Mouse (Mus musculus) heart, adult 2 months (tissue): ENCODE measurements around the gene Polg. TPM values are rescaled to one million over a fixed set of nuclear protein-coding genes. Genes with fewer than 3 reads are reported as not detected.

Source experiments
- DNase-seq, 2 experiments: peaks; one replicate each; pipeline ENCODE4 v3.0.0; 2021
- H3K27ac ChIP-seq: fragments of 200-600 bp; 2 replicates; pipeline ENCODE4 v1.8.1; 2022
- H3K27me3 ChIP-seq: fragments of 200-500 bp; 2 replicates; pipeline ENCODE4 v1.6.1; 2012; ENCODE audit warnings: mild to moderate bottlenecking, low read length, inconsistent platforms, mixed read lengths; ENCODE audit not compliant: control insufficient read depth, insufficient read depth
- H3K36me3 ChIP-seq: fragments of 200-500 bp; 2 replicates; pipeline ENCODE4 v1.6.1; 2012; ENCODE audit warnings: low read length, inconsistent platforms; ENCODE audit not compliant: control insufficient read depth, insufficient read depth
- H3K4me1 ChIP-seq: fragments of 200-500 bp; 2 replicates; pipeline ENCODE4 v1.6.1; 2011; ENCODE audit warnings: low read length; ENCODE audit not compliant: control insufficient read depth, insufficient read depth
- H3K4me3 ChIP-seq: fragments of 200-600 bp; 2 replicates; pipeline ENCODE4 v1.8.1; 2022
- H3K79me2 ChIP-seq: fragments of 200-500 bp; replicated peaks from 2 replicates; pipeline ENCODE4 v1.6.1; 2012; ENCODE audit warnings: mild to moderate bottlenecking, inconsistent platforms, low read length, moderate library complexity, mixed read lengths; ENCODE audit not compliant: control insufficient read depth, insufficient read depth
- H3K9ac ChIP-seq: fragments of 200-500 bp; 2 replicates; pipeline ENCODE4 v1.6.1; 2012; ENCODE audit warnings: low read depth, mild to moderate bottlenecking, control low read depth, inconsistent platforms, low read length, mixed read lengths
- CTCF ChIP-seq: fragments of 200-600 bp; IDR thresholded peaks from 2 replicates; pipeline ENCODE4 v1.8.1; 2022; ENCODE audit warnings: antibody characterized with exemption, mild to moderate bottlenecking, moderate library complexity
- EP300 ChIP-seq: fragments of 200-500 bp; IDR thresholded peaks from 2 replicates; pipeline ENCODE4 v1.6.1; 2011; ENCODE audit warnings: low read depth, low read length, control low read depth; ENCODE audit not compliant: insufficient read depth
- POLR2A ChIP-seq: fragments of 200-500 bp; IDR thresholded peaks from 2 replicates; pipeline ENCODE4 v1.6.1; 2011; ENCODE audit warnings: mild to moderate bottlenecking, low read depth, low read length, control low read depth; ENCODE audit not compliant: insufficient read depth
- WGBS: fragments of 180-500 bp; shearing (Covaris S2); methylation state at CpG from one replicate; pipeline ENCODE4 v1.1.7; 2018; 5-methylcytosine and 5-hydroxymethylcytosine counted together
- intact Hi-C: fragments of 180-260 bp; cut with DNase I; formaldehyde crosslinking; loops from one replicate; pipeline ENCODE4 v1.15.1; 2025
- polyA plus RNA-seq: library from polyadenylated mRNA; depleted of rRNA; stranded (reverse); fragments of >200 nt; gene quantifications from 2 replicates; pipeline ENCODE4 v1.2.3, GENCODE M21; 2012
- total RNA-seq, 2 experiments: library from RNA; stranded (reverse); gene quantifications; 2 replicates each; pipeline ENCODE4 v1.2.3; 2021

Gene Polg
- total and polyA plus RNA-seq, 3 experiments = 40.5 to 66.5 (median 53.0) TPM

DNA sequence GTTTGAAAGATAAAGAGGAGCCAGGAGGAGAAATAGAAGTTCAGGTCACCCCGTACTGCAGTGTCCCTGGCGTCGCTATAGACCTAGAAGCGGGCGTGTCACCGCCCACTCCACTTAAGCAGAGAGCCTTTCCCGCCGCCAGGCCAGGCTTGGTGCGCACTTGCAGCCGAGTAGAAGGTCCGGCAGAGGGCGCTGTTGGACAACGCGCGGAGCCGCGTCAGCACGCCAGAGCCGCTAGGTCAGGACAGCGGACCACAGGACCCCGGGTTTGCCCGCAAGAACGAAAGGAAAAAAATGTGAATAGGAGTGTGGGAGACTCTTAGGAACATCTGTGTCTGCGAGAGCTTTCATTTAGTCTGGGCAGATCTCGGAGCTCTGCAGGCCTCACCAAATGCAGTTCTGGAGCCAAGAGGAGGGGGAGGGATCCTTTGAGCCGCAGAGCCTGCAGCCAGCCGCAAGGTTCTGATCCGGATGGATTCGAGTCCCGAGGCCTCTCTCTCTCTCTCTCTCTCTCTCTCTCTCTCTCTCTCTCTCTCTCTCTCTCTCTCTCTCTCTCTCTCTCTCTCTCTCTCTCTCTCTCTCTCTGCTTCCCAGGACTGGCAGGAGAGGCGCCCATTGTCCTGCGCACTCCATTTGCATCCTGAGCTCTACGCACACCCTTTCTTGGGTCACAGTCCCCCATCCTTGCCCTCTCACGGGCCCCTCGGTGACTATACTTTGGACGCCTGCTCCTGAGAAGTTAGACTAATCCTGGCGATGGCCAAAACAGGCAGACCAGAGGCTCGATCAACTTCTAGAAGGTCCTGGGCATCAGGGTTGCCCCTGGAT lies 30.0 kb upstream of the Polg start:
- TF ChIP-seq CTCF (no peak; the same call in 1 of the 2 replicates), EP300 (peak; percentile 53; the same call in 1 of the 2 replicates)
- Histone ChIP-seq H3K27ac (no peak overlapping the region), H3K27me3 (peaks cover 15% of the 10 kb centered on the region), H3K4me3 (peak overlapping the region; percentile 42; the same call in 1 of the 2 replicates), H3K36me3 (no peaks in the 10 kb centered on the region), H3K9ac (no peak overlapping the region), H3K79me2 (no peaks in the 10 kb centered on the region), H3K4me1 (no peaks in the 10 kb centered on the region)
- WGBS = 4% methylated on average over 38 of the region's 38 CpGs
- DNase-seq = peak; percentile 85 to 88
- intact Hi-C loops = loop anchor here (1.0 to 2.0 kb wide), 5 partner anchors 39 to 232 kb away; no protein-coding TSS in a partner anchor

- Histone ChIP-seq H3K4me1 (no peaks in the 10 kb centered on the region), H3K9ac (no peak overlapping the region), H3K36me3 (no peaks in the 10 kb centered on the region), H3K27ac (no peak overlapping the region), H3K79me2 (no peaks in the 10 kb centered on the region), H3K27me3 (peaks cover 8% of the 10 kb centered on the region), H3K4me3 (no peak overlapping the region)
- peak in 1 of 2 experiments; percentile 39 for DNase-seq
- WGBS = 12% methylated on average over 8 of the region's 8 CpGs
- TF ChIP-seq POLR2A = no peak
- TF ChIP-seq CTCF = peak; percentile 80
- intact Hi-C loops = no loop called here
These were observed 27.8 kb upstream of the Polg start for GRCm38 (mm10) chr7:79493915-79494314.

GRCm38 (mm10) chr7:79486528-79486927 lies 20.4 kb upstream of the Polg start:
- Histone ChIP-seq H3K27ac (no peak overlapping the region), H3K79me2 (no peaks in the 10 kb centered on the region), H3K27me3 (no peaks in the 10 kb centered on the region), H3K4me1 (no peaks in the 10 kb centered on the region), H3K9ac (no peak overlapping the region), H3K4me3 (no peak overlapping the region), H3K36me3 (no peaks in the 10 kb centered on the region)
- intact Hi-C loops = no loop called here
- 24% methylated on average over 10 of the region's 10 CpGs for WGBS
- no peak for DNase-seq
- TF ChIP-seq CTCF (no peak), POLR2A (no peak), EP300 (no peak)

DNA sequence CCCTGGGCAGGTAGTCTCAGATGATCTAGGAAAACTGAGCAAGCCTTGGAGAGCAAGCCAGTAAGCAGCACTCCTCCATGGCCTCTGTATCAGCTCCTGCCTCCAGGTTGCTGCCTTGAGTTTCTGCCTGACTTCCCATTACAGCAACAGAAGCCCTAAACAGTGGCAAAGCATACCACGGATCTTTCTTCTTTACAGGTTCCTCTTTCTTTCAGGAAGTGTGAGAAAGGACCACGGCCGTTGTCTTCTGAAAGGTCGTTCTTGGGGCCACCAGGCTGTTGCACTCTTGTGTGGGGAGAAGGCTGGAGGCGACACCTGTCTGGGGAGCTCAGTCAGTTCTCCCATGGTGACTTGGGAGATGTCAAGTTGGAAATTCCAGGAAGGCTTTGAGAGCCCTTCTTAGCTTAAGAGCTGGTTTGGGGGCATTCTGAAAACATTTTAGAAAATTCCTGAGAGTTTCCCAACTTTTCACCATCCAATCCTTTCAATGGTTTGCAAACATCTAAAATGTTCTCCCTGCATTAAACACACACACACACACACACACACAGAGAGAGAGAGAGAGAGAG lies 8.8 kb upstream of the Polg start:
- Histone ChIP-seq H3K4me3 (no peak overlapping the region), H3K36me3 (no peaks in the 10 kb centered on the region), H3K27me3 (no peaks in the 10 kb centered on the region), H3K4me1 (no peaks in the 10 kb centered on the region), H3K27ac (no peak overlapping the region), H3K79me2 (no peaks in the 10 kb centered on the region), H3K9ac (no peak overlapping the region)
- intact Hi-C loops = no loop called here
- TF ChIP-seq EP300 (no peak), POLR2A (no peak), CTCF (no peak)
- DNase-seq = no peak
- WGBS = 64% methylated on average over 5 of the region's 5 CpGs

DNA sequence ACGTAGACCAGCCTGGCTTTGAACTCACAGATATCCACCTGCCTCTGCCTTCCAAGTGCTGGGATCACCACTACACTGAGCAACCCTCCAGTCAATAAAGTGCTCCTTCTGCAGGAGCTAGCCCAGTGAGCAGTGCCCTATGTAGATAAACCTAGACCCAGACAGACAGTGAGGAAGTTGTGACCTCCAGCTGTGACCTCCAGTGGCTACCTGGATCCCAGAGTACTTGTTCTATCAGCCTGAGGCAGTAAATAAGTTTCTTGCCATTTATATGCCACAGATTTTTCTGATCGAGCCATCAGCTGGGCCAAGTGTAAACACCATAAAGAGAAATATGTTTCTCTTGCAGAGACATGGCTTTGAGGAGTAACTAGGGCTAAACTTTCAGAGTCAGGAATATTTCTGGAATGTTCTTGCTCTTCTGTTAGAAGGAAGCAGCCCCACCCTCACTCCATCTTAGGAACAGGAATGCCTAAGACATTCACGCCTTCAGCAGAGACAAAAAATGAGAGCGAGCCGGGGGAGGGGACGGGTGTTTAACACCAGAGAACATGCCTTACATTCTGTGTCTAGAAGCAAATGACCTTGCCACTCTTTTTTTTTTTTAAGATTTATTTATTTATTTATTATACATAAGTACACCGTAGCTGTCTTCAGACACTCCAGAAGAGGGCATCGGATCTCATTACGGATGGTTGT lies 7.5 kb upstream of the Polg start:
- intact Hi-C loops = no loop called here
- Histone ChIP-seq H3K36me3 (no peaks in the 10 kb centered on the region), H3K4me1 (no peaks in the 10 kb centered on the region), H3K4me3 (no peak overlapping the region), H3K27me3 (no peaks in the 10 kb centered on the region), H3K79me2 (no peaks in the 10 kb centered on the region), H3K9ac (no peak overlapping the region), H3K27ac (no peak overlapping the region)
- DNase-seq = no peak
- WGBS = 85% methylated on average over 9 of the region's 9 CpGs
- no peak for TF ChIP-seq POLR2A
- TF ChIP-seq CTCF = no peak
- TF ChIP-seq EP300 = no peak

GRCm38 (mm10) chr7:79472792-79473191 lies 6.6 kb upstream of the Polg start:
- WGBS = 60% methylated on average over 2 of the region's 2 CpGs

More at GRCm38 (mm10) chr7:79472792-79473191, 6.6 kb upstream of the Polg start:
- no peak overlapping the region for H3K27ac ChIP-seq
- no peaks in the 10 kb centered on the region for H3K4me1 ChIP-seq
- H3K4me3 ChIP-seq = no peak overlapping the region
- no peaks in the 10 kb centered on the region for H3K27me3 ChIP-seq
- intact Hi-C loops = no loop called here
- DNase-seq = no peak
- TF ChIP-seq POLR2A = no peak
- TF ChIP-seq CTCF = peak; percentile 47
- no peaks in the 10 kb centered on the region for H3K79me2 ChIP-seq
- no peaks in the 10 kb centered on the region for H3K36me3 ChIP-seq
- H3K9ac ChIP-seq = no peak overlapping the region
